Mouse (Mus musculus): Measurements from ENCODE around the gene Klhl22.

Klhl22 gene

DNA sequence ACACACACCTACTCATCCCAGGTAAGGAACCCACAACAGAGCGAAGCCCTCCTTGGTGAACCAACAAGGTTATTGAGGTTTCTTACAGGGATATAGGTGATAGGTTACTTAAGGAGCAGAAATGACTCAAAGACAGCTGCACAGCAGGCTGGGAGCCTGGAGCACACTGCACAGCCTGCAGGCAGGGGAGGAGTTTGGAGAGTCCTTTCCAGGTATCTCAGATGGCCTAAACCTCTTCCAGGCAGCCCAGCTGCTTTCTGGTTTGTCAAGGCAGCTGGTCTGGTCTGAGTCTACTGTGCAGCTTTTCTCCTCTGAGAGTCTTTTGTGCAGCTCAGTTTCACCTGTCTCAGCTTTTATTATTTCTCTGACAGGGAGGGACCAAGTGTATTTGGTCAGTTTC is 1.7 kb upstream of the Klhl22 start:
- no peak for DNase-seq (ENCODE audit: low spot score in 2 of 2)

DNA sequence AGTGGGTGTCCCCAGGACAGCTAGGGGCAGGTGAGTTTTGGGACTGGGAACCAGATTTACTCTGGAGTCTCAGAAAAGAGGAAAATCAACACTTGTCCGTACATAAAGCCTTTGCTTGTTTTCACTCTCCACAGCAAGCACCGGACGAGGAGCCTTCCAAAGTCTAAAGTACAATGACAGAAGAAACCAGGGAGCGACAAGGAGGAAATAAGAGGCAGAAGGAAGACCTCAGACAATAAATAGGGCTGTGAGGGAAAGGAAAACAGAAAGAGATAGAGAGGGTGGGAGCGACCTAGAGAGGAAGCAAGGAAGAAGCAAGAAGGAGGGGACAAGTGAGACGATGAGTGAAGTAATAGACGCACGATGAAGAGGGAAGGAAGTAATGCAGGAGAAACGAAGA is 516 bp upstream of the Klhl22 start:
- no peak for DNase-seq (ENCODE audit: low spot score in 2 of 2)

DNA sequence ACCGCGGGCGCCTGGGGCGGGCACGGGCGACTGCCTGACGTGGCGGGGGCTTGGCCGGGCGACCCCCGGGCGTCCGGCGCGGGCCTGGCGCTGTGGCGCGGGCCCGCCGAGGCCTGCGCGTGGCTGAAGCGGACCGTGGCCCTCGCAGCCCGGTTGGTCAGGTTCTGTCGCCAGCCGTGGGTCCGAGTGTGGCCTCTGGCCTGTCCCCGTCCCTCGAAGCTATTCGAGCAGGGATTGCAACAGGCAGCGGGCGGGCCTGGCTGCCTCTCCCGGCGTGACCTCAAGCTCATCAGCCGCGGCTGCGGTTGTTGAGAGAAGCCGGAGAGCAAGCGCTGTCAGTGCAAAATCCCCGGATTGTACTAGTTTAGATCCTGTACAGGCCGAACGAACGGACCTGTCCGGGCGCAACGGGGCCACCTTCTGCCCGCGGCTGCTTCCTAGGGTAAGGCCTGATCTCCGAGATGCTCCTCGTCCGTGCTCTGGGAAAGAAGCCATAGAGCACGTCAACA is 449 bp downstream of the Klhl22 start:
- peak in 1 of 2 experiments; percentile 47 for DNase-seq (ENCODE audit: low spot score in 2 of 2)

DNA sequence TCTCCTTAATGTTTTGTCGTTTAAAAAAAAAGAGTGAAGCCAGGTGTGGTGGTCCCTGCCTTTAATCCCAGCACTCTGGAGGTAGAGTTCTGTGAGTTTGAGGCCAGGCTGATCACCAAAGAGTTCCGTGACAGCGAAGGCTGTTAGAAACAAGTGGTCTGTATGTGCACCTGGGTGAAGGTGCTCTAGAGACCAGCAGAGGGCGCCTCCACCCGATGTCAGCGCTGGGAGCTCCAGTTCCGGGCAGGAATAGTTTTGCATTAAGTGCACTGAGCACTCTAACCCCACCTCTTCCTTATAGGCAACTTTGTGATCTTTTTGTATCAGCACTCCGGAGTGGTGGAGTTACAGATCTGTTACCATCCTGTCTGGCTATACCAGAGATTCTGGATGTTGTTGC is 1.2 kb downstream of the Klhl22 start:
- peak in 1 of 2 experiments; percentile 29 for DNase-seq (ENCODE audit: low spot score in 2 of 2)

DNA sequence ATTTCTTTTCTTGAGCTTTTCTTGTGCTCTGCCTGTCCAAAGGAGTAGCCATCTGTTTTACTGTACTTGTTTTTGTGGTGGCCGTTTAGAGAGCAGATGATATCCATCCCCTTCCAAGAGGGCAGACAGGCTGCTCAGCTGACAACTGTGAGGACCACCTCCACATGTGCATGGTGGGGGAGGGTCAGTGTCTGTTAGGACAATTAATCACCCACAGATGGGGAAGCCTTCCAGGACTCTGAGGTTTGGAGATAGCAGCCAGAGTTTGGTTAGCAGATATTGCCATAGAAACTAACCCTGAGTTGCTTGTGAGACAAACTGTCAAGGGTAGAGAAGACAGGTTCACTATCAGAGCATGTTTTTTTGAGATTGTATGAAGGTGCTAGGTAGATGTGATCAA is 1.7 kb downstream of the Klhl22 start:
- DNase-seq (ENCODE audit: low spot score in 2 of 2): no peak

DNA sequence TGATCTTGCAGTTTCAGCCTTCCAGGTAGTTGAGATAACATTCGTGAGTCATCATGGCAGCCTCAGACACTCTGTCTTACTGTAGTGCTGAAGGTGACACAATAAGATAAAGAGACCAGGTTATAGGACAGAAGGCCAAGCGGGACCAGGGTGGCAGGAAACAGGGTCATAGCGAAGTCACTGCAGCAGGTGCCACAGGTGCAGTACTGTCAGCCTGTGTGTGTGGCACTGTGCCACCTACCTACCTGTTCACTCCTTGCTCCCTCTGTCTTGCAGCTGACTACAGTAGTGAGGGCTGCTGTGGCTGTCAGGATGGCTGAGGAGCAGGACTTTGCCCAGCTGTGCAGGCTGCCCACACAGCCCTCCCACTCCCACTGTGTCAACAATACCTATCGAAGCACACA is 4.7 kb downstream of the Klhl22 start:
- no peak for DNase-seq (ENCODE audit: low spot score in 2 of 2)

DNA sequence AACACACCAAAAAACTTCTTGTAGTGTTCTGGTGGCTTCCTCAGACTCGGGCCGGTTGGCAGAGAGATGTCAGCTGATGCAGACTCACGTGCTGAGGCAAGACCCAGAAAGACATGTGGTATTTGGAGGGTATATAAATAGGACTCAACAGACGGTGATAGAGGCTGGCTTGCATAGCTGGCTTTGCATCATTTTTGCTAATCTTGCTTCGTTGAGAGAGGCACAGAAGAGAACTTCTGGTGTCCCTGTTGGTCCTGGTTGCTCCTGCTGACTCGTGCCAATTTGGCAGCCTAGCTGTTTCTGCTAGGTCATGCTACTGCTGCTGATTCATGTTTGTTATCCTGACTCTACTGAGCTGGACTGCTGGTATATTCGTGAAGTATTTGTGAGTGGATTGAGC is 9.4 kb downstream of the Klhl22 start:
- no peak for DNase-seq (ENCODE audit: low spot score in 2 of 2)

DNA sequence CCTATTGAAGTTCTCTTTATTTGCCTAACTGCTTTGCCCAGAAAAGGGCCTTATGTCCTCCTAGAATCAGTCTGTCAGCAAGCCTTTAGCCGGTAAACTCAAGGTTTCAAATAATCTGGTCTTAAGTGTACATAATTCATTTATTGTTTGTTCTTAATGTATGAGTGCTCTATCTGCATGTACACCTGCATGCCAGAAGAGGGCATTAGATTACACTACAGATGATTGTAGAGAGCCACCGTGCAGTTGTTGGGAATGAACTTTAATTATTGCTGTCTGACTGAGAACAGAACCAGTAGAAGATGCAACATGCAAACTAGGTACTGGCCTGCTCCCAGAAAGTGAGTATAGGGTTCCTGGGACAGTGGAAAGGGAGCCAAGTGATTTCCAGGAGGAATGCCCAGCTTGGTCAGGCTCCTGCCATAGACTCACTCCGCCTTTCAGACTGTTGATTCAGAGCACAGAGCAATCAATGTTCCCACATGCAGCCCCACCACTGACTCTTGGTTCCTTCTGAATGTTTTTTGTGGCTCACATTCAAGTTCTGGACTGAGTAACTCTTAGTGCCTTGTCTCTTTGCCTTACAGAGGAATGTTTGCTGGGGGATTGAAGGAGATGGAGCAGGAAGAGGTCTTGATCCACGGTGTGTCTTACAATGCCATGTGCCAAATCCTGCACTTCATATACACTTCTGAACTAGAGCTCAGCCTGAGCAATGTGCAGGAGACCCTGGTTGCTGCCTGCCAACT is 11.9 kb downstream of the Klhl22 start:
- DNase-seq (ENCODE audit: low spot score in 2 of 2): no peak

DNA sequence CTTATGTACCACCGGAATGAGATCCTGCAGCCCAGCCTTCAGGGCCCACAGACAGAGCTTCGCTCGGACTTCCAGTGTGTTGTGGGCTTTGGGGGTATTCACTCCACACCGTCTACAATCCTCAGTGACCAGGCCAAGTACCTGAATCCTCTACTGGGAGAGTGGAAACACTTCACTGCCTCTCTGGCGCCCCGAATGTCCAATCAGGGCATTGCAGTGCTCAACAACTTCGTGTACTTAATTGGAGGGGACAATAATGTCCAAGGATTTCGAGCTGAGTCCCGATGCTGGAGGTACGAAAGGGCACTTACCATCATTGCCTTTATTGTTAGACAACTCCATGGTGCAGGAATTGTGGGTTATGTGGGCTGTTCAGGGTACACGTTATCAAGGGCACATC is 17.4 kb downstream of the Klhl22 start:
- peak in 1 of 2 experiments; percentile 41 for DNase-seq (ENCODE audit: low spot score in 2 of 2)

DNA sequence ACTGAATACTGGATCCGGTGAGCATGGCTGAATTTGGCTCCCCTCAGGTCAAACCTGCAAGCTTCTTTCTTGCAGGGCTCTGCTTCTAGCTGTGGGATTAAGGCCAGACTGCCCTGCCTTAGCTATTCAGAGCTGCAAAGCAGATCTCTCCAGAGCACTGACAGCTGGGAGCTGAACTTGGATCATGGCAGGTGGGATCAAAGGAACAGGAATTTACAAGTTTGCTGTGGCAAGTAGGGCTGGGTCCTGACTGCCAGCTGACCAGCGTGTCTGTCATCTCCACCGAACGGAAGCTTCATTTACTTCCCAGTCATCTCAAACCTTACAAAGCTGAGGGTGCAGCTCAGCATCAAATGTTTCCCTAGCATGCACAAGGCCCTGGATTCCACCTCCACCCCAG is 18.8 kb downstream of the Klhl22 start:
- DNase-seq (ENCODE audit: low spot score in 2 of 2): no peak

DNA sequence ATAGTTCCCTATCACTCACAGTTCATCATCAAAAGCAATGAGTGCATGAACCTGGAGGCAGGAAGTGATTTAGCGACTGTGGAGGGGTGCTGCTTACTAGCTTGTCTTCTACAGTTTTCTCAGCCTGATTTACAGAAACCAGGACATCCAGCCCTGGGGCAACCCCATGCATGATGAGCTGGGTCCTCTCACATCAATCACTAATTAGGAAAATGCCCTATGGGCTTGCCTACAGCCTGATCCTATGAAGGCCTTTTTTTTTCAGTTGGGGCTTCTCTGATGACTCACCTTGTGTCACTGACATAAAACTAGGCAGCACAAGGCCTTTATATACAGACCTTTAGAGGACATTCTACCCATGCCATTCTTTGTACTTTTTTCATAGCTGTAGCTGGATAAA is 20.3 kb downstream of the Klhl22 start:
- DNase-seq (ENCODE audit: low spot score in 2 of 2): no peak

DNA sequence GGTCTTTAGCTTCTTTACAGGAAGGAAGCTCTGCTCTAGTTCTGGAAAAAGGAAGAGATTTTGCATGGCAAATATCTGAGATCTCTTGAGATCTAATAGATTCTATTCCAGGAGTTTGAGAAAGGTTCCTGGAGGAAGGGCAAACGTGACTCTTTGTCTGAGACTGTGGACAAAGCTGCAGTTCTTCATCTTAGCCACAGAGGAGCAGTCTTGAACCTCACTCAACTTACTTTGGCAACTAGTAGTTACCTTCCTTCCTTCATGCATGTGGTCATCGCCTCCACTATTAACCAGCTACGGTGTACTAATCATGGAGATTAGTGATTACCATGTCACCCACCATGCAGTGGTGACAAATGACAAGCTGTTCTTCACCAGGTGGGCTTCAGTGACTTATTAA is 25.9 kb downstream of the Klhl22 start:
- no peak for DNase-seq (ENCODE audit: low spot score in 2 of 2)

DNA sequence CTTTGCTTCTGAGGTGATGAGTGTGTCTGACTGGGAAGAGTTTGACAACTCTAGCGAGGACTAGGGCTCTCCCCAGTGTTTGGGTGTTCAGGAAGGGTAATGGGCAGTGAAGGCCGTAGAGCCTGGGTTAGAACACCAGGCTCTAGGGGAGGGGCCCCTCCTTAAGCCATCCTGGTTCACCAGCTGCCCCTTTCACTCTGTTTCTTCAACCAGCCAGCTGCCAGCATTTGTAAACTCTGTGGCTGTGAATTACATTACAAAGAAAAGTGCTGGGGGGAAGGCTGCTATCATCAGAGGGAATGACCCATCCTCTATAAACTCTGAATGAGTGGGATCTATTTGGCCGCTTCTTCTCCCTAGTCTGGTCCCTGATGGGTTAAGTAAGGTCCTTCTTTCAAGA is 33.3 kb downstream of the Klhl22 start:
- no peak for DNase-seq (ENCODE audit: low spot score in 2 of 2)

DNA sequence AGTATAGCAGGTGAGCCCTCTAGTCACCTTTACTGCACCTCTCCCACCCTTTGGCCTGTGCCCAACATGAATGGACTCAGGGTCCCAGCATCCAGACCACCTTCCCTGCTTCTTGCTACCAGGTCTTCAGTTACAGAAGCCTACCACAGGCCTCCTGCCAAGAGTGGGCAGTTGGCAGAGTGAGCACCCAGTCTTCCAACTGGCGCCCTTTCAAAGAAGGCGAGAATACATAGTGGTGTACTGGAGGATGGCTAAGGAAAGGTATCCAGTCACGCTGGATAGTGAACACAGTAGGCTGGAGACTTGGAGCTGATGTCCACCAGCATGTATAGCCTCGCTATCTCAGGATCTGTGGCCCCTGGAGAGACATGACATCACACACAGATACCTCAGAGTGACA is 34.6 kb downstream of the Klhl22 start:
- no peak for DNase-seq (ENCODE audit: low spot score in 2 of 2)

DNA sequence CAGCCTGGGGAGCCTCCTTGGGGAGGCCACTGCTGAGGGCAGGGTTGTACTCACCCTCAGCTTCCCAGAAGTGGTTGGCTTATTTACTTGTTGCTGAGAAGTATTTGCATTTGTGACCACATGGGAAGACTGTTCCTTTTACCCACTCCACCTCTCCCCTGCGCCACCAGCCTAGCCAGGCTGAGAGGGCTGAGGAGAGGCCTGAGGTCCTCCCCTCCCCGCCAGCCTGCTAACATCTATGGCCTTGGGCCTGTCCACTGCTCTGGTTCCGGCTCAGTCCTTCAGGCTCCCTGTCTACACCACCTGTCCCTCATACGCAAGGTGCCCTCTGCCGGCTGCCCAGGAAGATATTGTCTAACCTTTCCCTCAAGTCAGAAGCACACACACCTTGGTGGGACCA is 36.2 kb downstream of the Klhl22 start:
- DNase-seq (ENCODE audit: low spot score in 2 of 2): no peak

DNA sequence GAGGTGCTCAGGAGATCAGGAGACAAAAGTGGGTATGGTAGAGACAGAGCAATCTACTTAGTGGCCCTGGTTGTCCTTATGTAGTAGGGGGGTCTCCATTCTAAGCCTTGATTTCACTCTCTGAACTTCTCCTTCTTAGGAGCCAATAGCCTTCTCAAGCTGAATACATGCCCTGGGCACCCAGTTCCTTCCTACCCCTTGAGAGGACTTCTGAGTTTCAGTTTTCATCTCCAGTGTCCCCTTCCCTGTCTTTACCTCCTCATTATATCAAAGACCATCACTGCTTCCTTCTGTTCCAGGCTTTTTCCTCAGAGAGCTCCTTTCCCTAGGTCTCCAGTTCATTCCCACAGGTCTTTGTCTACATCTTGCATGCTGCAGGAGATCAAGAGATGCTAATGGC is 37.1 kb downstream of the Klhl22 start:
- no peak for DNase-seq (ENCODE audit: low spot score in 2 of 2)

DNA sequence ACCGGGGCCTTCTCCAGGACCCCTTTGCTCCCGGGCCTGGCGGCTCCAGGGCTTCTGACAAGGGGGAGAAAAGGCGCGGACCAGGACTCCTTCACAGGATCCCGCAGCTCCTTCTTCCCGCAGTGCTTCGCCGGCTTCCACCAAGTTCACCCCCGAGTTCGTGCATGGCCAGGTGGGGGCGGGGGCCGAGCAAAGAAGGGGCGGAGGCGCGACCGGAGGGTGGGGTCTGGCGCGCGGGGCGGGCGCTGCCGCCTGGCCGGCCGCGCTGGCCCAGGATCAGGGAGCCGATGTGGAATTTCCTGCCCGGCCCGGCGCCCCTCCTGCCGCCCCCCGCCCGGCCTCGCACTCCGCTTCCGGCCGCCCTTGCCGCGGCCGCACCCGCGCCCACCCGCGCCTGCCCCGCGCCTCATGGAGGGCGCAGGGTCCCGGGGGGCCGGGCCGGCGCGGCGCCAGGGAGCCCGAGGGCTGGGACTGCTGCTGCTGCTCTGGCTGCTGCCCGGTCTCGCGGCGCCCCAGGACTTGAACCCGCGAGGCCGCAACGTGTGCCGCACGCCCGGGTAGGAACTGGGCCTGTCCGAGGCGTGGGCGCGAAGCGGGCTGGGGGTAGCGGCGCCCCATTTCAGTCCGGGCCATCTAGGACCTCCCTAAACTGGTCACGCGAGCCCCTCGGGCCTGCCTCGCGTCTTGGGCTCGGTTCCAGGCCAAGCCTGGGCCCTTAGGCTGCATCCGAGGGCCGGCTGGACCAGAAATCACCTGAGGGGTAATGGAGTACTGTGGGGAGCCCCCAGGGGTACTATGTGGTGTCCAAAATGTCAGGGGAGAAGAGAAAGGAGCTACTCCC is 37.8 kb downstream of the Klhl22 start, which contains the start of gene Scarf2:
Scarf2 (plus strand) TSS at position 312 of the 841 bp plus-strand sequence.
- DNase-seq (ENCODE audit: low spot score in 2 of 2): peak in 1 of 2 experiments; percentile 16

DNA sequence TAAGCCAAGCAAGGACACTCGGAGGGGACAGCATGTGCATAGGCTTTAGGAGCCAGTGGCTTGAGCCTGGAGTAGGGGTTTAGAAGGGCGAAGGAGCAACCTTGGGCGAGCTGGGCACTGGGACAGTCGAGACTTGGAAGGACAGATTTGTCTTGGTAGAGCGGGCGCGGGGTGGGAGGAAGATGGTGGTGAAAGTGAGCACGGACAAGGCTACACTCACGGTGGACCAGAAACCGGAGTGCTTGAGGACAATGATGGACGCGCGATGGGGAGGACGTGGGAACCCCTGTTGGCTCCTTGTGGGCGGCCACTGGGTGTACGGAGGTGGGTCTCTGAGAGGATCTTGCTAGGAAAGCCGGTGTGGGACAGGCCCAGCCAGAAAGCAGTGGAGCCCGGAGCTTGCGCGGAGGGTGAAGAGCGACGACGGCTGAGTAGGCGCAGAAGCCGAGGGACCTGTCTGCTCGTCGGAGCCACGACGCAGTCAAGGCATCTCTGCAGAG is 38.4 kb downstream of the Klhl22 start:
- peak in 1 of 2 experiments; percentile 15 for DNase-seq (ENCODE audit: low spot score in 2 of 2)

DNA sequence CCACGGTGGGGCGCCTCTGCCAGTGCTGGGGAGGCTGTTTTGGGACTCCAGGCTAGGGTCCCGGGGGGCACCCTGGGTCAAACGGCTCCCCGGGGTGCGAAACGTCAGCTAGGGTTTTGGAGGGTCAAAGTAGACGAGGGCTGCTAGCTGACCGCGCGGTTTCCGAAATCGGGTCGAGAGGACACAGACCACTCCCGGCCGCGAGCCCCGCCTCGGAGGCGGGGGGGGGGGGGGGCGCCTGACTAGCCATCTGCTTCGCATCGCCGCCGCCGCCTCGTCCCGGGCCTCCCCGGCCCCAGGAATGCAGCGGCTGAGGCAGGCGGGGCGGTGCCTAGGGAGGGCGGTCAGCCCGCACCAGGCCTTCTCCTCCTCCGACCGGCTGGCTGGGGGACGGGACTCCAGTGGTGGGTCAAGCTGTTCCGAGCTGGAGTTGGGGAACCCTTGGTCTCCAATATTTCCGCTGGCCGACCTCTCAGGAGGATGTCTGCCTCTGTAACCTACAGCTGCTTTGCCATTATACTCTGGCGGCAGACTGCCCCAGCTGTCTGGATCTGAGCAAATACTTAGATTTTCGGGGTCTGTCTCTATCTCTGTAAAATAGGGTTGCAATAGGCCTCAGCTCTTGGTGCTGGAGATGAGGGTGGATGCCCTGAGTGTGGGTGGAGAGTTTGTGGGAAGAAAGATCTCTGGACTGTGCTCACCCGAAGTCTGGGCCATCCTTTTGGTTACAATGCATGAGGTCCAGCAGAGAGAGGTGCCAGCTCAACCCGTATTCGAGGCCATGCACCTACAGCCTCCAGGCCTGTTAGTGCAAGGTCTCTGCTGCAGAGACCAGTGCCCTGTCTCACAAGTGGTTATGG is 39.1 kb downstream of the Klhl22 start:
- no peak for DNase-seq (ENCODE audit: low spot score in 2 of 2)

DNA sequence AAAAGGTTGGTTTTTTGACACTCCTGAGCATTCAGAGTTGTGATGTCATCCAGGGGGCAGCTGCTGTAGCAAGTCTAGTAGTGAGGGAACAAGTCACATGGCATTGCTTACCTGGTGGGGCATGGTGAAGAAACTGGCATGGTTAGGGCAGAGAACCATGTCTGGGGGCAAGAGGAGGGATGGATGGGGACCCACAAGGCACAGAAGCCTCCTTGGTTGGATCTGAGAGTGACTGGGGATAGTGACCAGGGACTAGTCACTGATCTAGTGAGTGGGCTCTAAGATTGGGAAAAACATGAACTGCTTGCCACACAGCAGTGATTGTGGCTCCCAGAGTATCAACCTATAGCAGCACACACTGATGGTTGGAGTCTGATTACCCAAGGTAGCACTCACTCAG is 40.2 kb downstream of the Klhl22 start:
- no peak for DNase-seq (ENCODE audit: low spot score in 2 of 2)

DNA sequence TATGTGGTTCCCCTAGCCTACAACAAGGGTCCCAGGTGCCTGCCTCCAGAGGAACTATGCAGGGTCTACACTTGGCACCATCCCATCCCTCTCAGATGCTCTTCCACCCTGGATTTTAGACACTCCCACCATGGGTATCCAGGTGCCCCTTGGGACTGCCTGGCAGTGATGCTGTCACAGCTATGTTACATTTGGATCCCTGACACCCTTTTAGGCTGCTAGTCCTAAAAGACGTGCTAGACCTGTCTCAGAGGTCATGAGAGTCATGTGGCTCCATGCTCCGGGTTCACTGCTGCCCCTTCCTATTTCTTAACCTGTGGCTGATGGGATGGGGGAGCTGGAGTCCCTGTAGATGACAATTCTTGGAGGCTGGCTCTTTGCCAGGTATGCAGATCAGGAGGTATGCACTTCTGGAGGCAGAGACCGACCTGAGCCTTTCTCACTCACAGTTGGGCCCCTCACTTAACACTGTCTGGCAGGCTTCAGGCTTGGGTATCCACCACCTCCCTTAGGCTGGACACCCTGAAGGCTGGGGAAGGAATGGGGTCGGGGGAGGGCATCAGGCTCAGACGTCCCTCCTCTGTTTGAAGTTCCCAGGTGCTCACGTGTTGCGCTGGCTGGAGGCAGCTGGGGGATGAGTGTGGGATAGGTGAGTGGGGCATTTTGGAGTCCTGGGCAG is 42.5 kb downstream of the Klhl22 start:
- DNase-seq (ENCODE audit: low spot score in 2 of 2): no peak

Data from cerebellum, postnatal 4 days (tissue).